Mouse (Mus musculus) ovary, postnatal 36 days (tissue): Measurements from ENCODE around the gene Dyrk3.

Experiments
- DNase-seq: peaks from one replicate; pipeline ENCODE4 v3.0.0; 2022; ENCODE audit warnings: low spot score, mixed read lengths

Dyrk3 gene

GRCm38 (mm10) chr1:131084289-131084688 lies 53.9 kb downstream of the Dyrk3 start:
- DNase-seq: peak; percentile 47

- DNase-seq: no peak
Observed at GRCm38 (mm10) chr1:131083609-131084008, 54.5 kb downstream of the Dyrk3 start.

- DNase-seq: no peak
Observed at GRCm38 (mm10) chr1:131083122-131083521, 55.0 kb downstream of the Dyrk3 start.

DNA sequence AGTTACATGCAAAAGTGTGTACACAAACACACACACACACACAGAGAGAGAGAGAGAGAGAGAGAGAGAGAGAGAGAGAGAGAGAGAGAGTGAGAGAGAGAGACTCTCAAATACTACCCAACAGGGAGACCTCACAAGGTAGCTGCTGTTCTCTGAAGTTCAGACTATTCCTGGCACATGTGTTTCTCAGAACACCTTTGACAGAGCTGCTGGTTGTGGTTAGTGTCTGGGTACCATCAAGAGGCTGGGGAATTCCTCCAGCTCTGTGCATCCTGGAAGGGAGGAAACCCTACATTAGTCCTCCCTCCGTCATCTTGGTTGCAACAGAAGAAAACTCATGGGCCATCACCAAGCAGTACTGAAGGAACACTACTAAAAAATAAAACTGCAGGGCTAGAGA lies 57.5 kb downstream of the Dyrk3 start:
- DNase-seq: no peak

- no peak for DNase-seq
Observed at GRCm38 (mm10) chr1:131079762-131080161, 58.4 kb downstream of the Dyrk3 start.

- no peak for DNase-seq
Observed at GRCm38 (mm10) chr1:131078761-131079330, 59.3 kb downstream of the Dyrk3 start.
